Mouse (Mus musculus): ENCODE data around the gene Egfl7.

- TF ChIP-seq POLR2A (IDR thresholded peaks at IDR 0.05; ENCODE audit: insufficient read depth, low read length) (no peak), CTCF (IDR thresholded peaks at IDR 0.05; ENCODE audit: low read depth, low read length) (no peak), EP300 (IDR thresholded peaks at IDR 0.05; ENCODE audit: insufficient read depth, low read depth, low read length) (no peak)
Measured at GRCm38 (mm10) chr2:26610526-26610925, 30.7 kb downstream of the Egfl7 start.

Data from ES-Bruce4 (cell line).